Mouse (Mus musculus) hindbrain, embryonic 14.5 days (tissue): ENCODE results near the gene 4930447C04Rik. TPM values are rescaled to one million over a fixed set of nuclear protein-coding genes. Genes with fewer than 3 reads are reported as not detected.

Experiments used
- ATAC-seq: fragments of 200-750 bp; cut with Nextera tagmentation; 2 replicates; pipeline ENCODE4 v1.8.0; 2017; ENCODE audit warnings: moderate number of reproducible peaks, mild to moderate bottlenecking, moderate TSS enrichment, moderate library complexity; ENCODE audit not compliant: low FRiP score
- DNase-seq: peaks from one replicate; pipeline ENCODE4 v3.0.0-alpha.2; 2015; ENCODE audit warnings: low spot score
- H3K27ac ChIP-seq: fragments of 300-500 bp; sonication (generic); 2 replicates; pipeline ENCODE4 v1.5.1; 2014; ENCODE audit warnings: mild to moderate bottlenecking, moderate library complexity
- H3K27me3 ChIP-seq: fragments of 300-500 bp; sonication (generic); 2 replicates; pipeline ENCODE4 v1.6.1; 2014; ENCODE audit warnings: mild to moderate bottlenecking, low read length, mixed read lengths; ENCODE audit not compliant: control insufficient read depth, insufficient read depth
- H3K36me3 ChIP-seq: fragments of 300-500 bp; sonication (generic); replicated peaks from 2 replicates; pipeline ENCODE4 v1.6.1; 2014; ENCODE audit not compliant: control insufficient read depth, insufficient read depth
- H3K4me1 ChIP-seq: fragments of 300-500 bp; sonication (generic); replicated peaks from 2 replicates; pipeline ENCODE4 v1.6.1; 2014; ENCODE audit warnings: antibody characterized with exemption, low read length, mixed read lengths; ENCODE audit not compliant: control insufficient read depth, insufficient read depth
- H3K4me2 ChIP-seq: fragments of 300-500 bp; sonication (generic); replicated peaks from 2 replicates; pipeline ENCODE4 v1.6.1; 2014; ENCODE audit warnings: mild to moderate bottlenecking, moderate library complexity
- H3K4me3 ChIP-seq: fragments of 300-500 bp; sonication (generic); replicated peaks from 2 replicates; pipeline ENCODE4 v1.5.1; 2014; ENCODE audit warnings: mild to moderate bottlenecking, low read length
- H3K9ac ChIP-seq: fragments of 300-500 bp; sonication (generic); 2 replicates; pipeline ENCODE4 v1.6.1; 2014
- H3K9me3 ChIP-seq: fragments of 300-500 bp; sonication (generic); 2 replicates; pipeline ENCODE4 v1.6.1; 2016; ENCODE audit warnings: low read length; ENCODE audit not compliant: control insufficient read depth
- WGBS: fragments of 180-500 bp; shearing (Covaris S2); extraction: QIAGEN DNeasy Blood & Tissue Kit; methylation state at CpG from one replicate; pipeline ENCODE4 v1.1.7; 2014; 5-methylcytosine and 5-hydroxymethylcytosine counted together
- polyA plus RNA-seq: library from polyadenylated mRNA; unstranded; fragments of >200 nt; fragmentation: Nextera tagmentation; extraction: Ambion mirVana; gene quantifications from 2 replicates; pipeline ENCODE4 v1.2.1, GENCODE M21; 2014

The 4930447C04Rik gene
- 5.3 and 6.1 TPM in 2 replicates for polyA plus RNA-seq

DNA sequence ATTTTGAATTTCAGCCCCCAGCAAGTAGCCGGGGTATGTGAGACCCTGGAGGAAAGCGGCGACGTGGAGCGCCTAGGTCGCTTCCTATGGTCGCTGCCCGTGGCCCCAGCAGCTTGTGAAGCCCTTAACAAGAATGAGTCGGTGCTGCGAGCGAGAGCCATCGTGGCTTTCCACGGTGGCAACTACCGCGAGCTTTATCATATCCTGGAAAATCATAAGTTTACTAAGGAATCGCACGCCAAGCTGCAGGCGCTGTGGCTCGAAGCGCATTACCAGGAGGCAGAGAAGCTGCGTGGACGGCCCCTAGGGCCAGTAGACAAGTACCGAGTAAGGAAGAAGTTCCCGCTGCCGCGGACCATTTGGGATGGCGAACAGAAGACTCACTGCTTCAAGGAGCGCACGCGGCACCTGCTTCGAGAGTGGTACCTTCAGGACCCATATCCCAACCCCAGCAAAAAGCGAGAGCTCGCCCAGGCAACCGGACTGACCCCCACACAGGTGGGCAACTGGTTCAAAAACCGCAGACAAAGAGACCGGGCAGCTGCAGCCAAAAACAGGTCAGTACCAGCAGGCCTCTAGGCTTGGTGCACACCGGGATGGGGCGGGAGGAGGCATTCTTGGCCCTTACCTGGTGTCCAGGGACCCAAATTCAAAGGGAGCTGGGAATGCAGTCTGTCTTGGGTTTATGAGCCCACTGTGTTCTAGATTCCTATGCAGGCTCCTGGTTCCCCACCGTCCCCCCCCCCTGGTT lies at the start of gene 4930447C04Rik:
TSS of gene 4930447C04Rik (minus strand) at position 704 of the 751 bp plus-strand sequence.
- peak within 1 kb of the TSS; percentile 19 for H3K4me2 ChIP-seq
- H3K27me3 ChIP-seq: peaks cover 95% of the 10 kb centered on the region
- no peak within 1 kb of the TSS for H3K4me3 ChIP-seq
- no peak within 1 kb of the TSS for H3K9ac ChIP-seq
- H3K27ac ChIP-seq: no peak within 1 kb of the TSS
- no peaks in the 10 kb centered on the region for H3K36me3 ChIP-seq
- ATAC-seq (no peak), DNase-seq (no peak)
- no peaks in the 10 kb centered on the region for H3K9me3 ChIP-seq
- 1% methylated on average over 39 of the region's 39 CpGs for WGBS
- H3K4me1 ChIP-seq: no peaks in the 10 kb centered on the region

DNA sequence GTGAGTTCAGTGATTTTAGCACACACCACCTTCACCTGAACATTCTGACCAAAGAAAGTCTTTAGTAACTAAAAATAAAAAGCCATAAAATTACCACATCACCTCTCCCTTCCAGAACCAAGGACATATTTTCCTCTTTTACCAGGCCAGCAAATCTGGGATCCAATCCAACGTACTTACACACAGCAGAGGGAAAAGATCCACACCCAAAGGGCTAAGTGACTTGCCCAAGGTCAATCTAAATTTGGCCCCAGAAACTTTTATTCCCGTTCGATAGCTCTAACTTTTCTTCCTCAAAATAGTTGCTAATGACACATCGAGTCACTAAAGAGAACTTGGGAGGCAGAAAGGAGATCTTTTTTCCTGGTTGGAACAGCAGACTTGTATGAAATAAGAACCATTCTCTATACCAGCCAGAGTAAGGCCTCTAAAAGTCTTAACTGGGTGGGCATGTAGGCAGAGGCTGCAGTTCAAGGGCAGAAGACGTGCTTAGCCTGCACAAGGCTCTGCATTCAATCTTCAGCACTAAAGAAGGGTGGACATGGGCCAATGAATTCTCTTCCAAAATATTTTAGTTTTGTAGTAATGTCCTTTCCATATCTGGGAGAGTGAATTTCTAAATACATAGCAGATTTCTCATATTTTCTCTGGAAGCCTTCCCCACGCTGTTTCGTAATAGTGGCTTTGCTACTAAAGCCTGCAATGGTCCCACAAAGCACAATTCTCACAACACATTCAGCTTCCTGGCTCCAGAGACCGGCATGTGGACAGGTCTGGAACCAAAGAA lies 42.7 kb upstream of the 4930447C04Rik start:
- Histone ChIP-seq H3K4me2 (no peak overlapping the region), H3K9me3 (no peaks in the 10 kb centered on the region), H3K4me3 (no peak overlapping the region), H3K36me3 (no peaks in the 10 kb centered on the region), H3K27ac (no peak overlapping the region), H3K27me3 (0 out of 2 replicates have a peak, but pooled peaks cover 3% of the 10 kb centered on the region), H3K9ac (no peak overlapping the region), H3K4me1 (no peaks in the 10 kb centered on the region)
- ATAC-seq (no peak), DNase-seq (no peak)
- WGBS: 88% methylated on average over 8 of the region's 8 CpGs

DNA sequence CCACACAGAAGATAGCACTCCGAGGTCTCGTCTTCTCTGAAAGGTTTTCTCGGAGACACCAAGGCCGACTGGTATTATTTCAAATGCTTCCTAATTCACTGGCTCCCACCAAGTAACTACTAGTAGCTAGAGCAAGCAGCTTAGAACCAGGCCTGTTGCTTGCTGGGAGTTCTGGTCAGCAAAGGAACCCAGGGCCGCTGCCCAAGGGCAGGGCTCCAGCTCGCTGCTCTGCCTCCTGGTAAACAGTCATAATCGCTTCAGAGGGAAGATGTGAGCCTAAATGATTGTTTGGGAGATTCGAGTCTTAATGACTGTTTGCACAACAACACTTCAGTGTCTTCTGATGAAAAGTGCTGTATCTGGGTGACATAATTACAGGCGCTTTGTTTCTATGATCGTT lies 42.0 kb upstream of the 4930447C04Rik start:
- 86% methylated on average over 10 of the region's 10 CpGs for WGBS
- no peaks in the 10 kb centered on the region for H3K36me3 ChIP-seq
- no peaks in the 10 kb centered on the region for H3K9me3 ChIP-seq
- H3K4me2 ChIP-seq: no peak overlapping the region
- no peak overlapping the region for H3K27ac ChIP-seq
- H3K4me1 ChIP-seq: no peaks in the 10 kb centered on the region
- H3K4me3 ChIP-seq: no peak overlapping the region
- no peak for DNase-seq
- no peak for ATAC-seq
- H3K9ac ChIP-seq: no peak overlapping the region
- H3K27me3 ChIP-seq: peaks cover 7% of the 10 kb centered on the region; the same call in 1 of the 2 replicates

DNA sequence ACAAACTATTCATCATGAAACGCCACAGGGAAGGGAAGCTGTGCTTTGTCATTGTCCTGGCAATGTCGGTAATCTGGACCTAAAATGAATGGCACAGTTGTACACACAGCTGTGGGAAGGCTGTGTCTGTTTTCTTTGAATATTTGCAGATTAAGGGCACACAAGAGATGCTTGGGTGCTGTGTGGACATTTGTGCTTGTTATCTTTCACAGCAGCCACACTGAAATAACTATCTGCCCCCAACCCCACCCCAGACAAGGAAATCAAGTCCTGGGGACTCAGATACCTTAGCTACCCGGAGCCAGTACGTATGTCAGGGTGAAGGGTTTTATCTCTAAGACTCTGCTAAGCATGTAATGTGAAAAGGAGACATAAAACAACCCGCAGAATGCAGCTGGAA lies 38.7 kb upstream of the 4930447C04Rik start:
- H3K4me2 ChIP-seq: no peak overlapping the region
- WGBS: 83% methylated on average over 5 of the region's 5 CpGs
- H3K27ac ChIP-seq: no peak overlapping the region
- 0 out of 2 replicates have a peak, but pooled peaks cover 3% of the 10 kb centered on the region for H3K4me1 ChIP-seq
- H3K9ac ChIP-seq: no peak overlapping the region
- H3K9me3 ChIP-seq: no peaks in the 10 kb centered on the region
- H3K4me3 ChIP-seq: no peak overlapping the region
- peaks cover 29% of the 10 kb centered on the region for H3K27me3 ChIP-seq
- ATAC-seq (no peak), DNase-seq (no peak)
- H3K36me3 ChIP-seq: no peaks in the 10 kb centered on the region

DNA sequence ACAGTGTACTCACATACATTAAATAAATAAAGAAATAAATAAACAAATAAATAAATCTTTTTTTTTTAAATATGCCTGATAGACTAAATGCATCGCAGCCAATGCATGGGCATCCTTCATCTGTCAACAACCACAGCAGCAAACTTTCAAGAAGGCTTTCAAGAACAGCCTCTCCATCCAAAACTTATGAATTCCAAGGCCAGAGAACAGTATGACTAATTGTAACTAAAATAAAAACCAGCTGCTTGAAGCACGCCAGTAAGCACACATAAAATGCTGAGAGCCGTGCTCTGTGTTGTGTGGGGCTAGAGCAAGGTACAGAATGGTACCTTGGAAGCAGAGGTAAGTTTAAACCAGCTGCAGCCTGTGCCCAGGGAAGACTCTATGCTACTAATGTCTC lies 37.3 kb upstream of the 4930447C04Rik start:
- WGBS: 88% methylated on average over 3 of the region's 3 CpGs
- no peak overlapping the region for H3K4me2 ChIP-seq
- peaks cover 40% of the 10 kb centered on the region for H3K27me3 ChIP-seq
- ATAC-seq: no peak
- no peak overlapping the region for H3K9ac ChIP-seq
- H3K27ac ChIP-seq: no peak overlapping the region
- no peak overlapping the region for H3K4me3 ChIP-seq
- no peaks in the 10 kb centered on the region for H3K9me3 ChIP-seq
- H3K36me3 ChIP-seq: no peaks in the 10 kb centered on the region
- H3K4me1 ChIP-seq: 0 out of 2 replicates have a peak, but pooled peaks cover 3% of the 10 kb centered on the region
- no peak for DNase-seq

DNA sequence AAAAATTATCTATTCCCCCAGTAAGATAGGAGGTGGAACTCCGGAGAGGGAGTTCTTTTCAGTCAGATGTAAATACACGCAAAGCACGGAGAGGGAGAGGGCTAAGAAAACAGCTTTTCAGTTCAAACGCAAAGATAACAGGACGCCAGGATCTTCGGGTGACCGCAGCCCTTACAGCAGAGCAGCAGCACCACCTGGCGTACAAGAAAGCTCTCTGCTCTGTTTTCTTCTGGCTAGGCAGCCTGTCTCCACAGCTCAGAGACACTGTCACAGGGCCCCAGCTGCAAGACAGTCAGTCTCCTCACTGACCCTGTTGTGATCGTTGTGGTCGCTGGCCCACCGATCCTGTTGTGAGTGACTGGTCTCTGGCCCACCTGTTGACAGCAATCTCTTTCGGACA lies 36.1 kb upstream of the 4930447C04Rik start:
- Histone ChIP-seq H3K4me3 (no peak overlapping the region; the same call in 1 of the 2 replicates), H3K9me3 (no peaks in the 10 kb centered on the region), H3K27ac (no peak overlapping the region), H3K36me3 (no peaks in the 10 kb centered on the region), H3K4me1 (0 out of 2 replicates have a peak, but pooled peaks cover 3% of the 10 kb centered on the region), H3K27me3 (peaks cover 51% of the 10 kb centered on the region), H3K9ac (no peak overlapping the region), H3K4me2 (peak overlapping the region; percentile 37)
- no peak; the same call in 1 of the 2 replicates for ATAC-seq
- peak; percentile 84 for DNase-seq
- WGBS: 3% methylated on average over 12 of the region's 12 CpGs

DNA sequence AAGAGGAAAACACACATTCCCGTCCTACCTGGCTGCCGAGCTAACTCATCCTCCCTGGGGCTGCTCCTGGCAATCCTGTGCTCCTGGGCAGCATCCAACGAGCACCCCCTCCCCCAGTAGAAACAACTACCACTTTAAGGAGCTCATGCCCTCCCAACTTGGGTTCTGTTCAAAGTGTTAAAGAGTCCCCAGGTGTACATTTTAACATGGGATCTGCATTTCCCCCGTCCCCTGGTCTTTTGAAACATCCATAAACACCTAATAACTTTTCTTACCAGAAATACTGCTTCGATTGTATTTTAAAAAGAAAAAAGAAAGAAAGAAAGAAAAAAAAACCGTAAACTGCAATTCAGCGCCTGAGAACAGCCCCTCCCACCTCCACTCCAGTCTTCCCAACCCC lies 35.6 kb upstream of the 4930447C04Rik start:
- no peak overlapping the region for H3K27ac ChIP-seq
- no peaks in the 10 kb centered on the region for H3K36me3 ChIP-seq
- peak overlapping the region; percentile 37 for H3K4me2 ChIP-seq
- H3K4me1 ChIP-seq: 0 out of 2 replicates have a peak, but pooled peaks cover 3% of the 10 kb centered on the region
- H3K9ac ChIP-seq: no peak overlapping the region
- no peak overlapping the region; the same call in 1 of the 2 replicates for H3K4me3 ChIP-seq
- H3K27me3 ChIP-seq: peaks cover 57% of the 10 kb centered on the region
- WGBS: 5% methylated on average over 7 of the region's 7 CpGs
- ATAC-seq (no peak), DNase-seq (no peak)
- H3K9me3 ChIP-seq: no peaks in the 10 kb centered on the region

GRCm38 (mm10) chr12:72973161-72973560 lies 32.6 kb upstream of the 4930447C04Rik start:
- ATAC-seq (no peak), DNase-seq (peak; percentile 77)
- 9% methylated on average over 6 of the region's 6 CpGs for WGBS

DNA sequence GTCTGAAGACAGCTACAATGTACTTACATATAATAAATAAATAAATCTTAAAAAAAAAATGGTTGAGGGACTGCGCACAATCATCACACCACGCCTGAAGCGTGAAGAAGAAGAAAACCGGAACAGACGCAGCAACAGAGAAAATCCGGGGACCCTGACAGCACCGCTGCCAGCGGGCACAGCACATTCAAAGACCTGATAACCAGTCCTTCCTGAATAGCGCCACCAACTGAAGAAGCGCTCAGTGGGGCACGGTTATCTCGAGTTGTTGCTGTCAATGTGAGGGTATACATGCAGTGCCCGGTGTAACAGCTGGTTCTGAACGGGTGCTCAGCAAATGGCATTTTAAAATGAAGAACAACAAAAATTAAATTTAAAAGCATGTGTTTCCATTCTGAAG lies 30.0 kb upstream of the 4930447C04Rik start:
- Histone ChIP-seq H3K9me3 (no peaks in the 10 kb centered on the region), H3K4me2 (no peak overlapping the region), H3K4me3 (no peak overlapping the region), H3K27me3 (peaks cover 51% of the 10 kb centered on the region), H3K4me1 (no peaks in the 10 kb centered on the region), H3K9ac (no peak overlapping the region), H3K27ac (no peak overlapping the region), H3K36me3 (no peaks in the 10 kb centered on the region)
- DNase-seq (no peak), ATAC-seq (no peak)
- 69% methylated on average over 14 of the region's 14 CpGs for WGBS

More at GRCm38 (mm10) chr12:72973161-72973560, 32.6 kb upstream of the 4930447C04Rik start:
- Histone ChIP-seq H3K4me2 (no peak overlapping the region), H3K9ac (no peak overlapping the region), H3K27me3 (peaks cover 63% of the 10 kb centered on the region), H3K27ac (no peak overlapping the region), H3K4me3 (no peak overlapping the region), H3K36me3 (no peaks in the 10 kb centered on the region), H3K9me3 (no peaks in the 10 kb centered on the region), H3K4me1 (0 out of 2 replicates have a peak, but pooled peaks cover 3% of the 10 kb centered on the region)
